Mouse (Mus musculus) small intestine, adult 2 months (tissue): ENCODE data around the gene Stim1.

ENCODE experiments used
- CTCF ChIP-seq: fragments of 200-500 bp; IDR thresholded peaks from 2 replicates; pipeline ENCODE4 v1.5.1; 2012; ENCODE audit warnings: low read depth, mild to moderate bottlenecking, control low read depth, inconsistent platforms, low read length, moderate library complexity, mixed read lengths; ENCODE audit not compliant: insufficient replicate concordance, insufficient read length; ENCODE audit errors: extremely low read depth
- POLR2A ChIP-seq: fragments of 200-500 bp; IDR thresholded peaks from 2 replicates; pipeline ENCODE4 v1.6.1; 2012; ENCODE audit warnings: low read depth, mild to moderate bottlenecking, control low read depth, inconsistent platforms, low read length, moderate library complexity

DNA sequence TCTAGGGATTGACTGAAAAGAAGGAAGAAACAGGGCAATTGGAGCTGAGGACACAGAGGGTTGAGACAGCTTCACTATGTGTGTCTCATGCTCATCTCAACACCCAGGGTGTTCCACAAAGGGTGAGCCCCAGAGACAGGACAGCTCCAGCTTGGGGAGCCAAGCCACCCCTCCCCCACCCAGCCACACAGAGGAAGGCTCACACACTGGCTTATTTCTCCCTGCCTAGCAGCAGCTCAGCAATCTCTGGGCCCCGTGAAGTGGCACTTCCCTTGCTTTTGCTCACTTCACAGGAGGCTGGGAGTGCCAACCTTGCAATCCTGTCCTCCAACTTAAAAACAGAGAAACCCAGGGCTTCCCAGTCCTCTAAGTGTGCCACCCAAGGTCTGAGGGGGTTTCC, 21.8 kb upstream of the Stim1 start:
- TF ChIP-seq CTCF: no peak
- no peak for TF ChIP-seq POLR2A
